Mouse (Mus musculus) macrophage (primary cell): ENCODE measurements at regions not wholly inside any gene's neighbourhood (a gene's known extent, or its start where the extent isn't known, plus 50 kb on each side); places are given as distances from the start of the nearest gene placed in this dataset.

Experiments
- H3K27ac ChIP-seq: fragments of 350-480 bp; formaldehyde crosslinking; 2 replicates; pipeline ENCODE4 v1.9.0; 2021
- H3K36me3 ChIP-seq: fragments of 350-480 bp; formaldehyde crosslinking; 2 replicates; pipeline ENCODE4 v1.9.0; 2021; ENCODE audit errors: inconsistent target
- H3K4me3 ChIP-seq: fragments of 350-480 bp; formaldehyde crosslinking; 2 replicates; pipeline ENCODE4 v1.9.0; 2021; ENCODE audit errors: inconsistent target
- H3K79me2 ChIP-seq: fragments of 350-480 bp; formaldehyde crosslinking; 2 replicates; pipeline ENCODE4 v1.9.0; 2021; ENCODE audit errors: inconsistent target
- WGBS: methylation state at CpG from one replicate; pipeline ENCODE4 v1.1.7; 2026; ENCODE audit warnings: inconsistent platforms; ENCODE audit not compliant: missing documents; 5-methylcytosine and 5-hydroxymethylcytosine counted together

DNA sequence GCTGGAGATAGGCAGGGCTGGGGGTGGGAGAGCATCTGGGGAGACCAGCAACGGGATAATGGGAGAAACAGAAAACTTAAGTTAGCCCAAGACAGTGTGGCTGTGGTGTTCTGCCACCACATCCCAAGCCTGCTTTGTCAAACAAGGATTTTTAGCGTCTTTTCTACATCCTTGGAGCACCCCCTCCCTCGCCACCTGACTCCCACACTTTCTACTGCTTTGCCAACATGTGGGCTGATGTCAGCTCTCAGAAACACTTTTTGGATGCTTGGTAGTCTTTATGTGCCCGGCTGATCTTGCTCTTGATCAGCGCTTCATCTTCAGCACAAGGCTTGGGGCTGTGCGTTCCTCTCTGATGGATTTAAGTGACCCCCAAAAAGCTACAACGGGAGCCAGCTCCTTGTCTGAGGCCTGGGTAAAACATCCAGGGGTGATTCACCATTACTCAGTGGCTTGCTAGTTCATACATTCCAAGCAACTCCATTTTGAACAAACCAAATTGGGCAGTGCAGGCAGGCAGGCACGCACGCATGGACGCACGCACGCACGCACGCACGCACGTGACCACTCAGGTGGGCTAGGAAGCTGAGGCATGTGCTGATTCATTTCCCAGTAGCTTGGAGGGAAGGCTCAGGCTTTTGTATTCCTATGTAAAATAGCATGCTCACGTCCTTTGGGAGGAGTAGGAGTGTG, 260.6 kb upstream of the Gm10131 start:
- no peaks in the 10 kb centered on the region for H3K79me2 ChIP-seq
- 89% methylated on average over 17 of the region's 17 CpGs for whole genome bisulfite sequencing
- no peak overlapping the region for H3K4me3 ChIP-seq
- H3K36me3 ChIP-seq = no peaks in the 10 kb centered on the region
- no peak overlapping the region for H3K27ac ChIP-seq

DNA sequence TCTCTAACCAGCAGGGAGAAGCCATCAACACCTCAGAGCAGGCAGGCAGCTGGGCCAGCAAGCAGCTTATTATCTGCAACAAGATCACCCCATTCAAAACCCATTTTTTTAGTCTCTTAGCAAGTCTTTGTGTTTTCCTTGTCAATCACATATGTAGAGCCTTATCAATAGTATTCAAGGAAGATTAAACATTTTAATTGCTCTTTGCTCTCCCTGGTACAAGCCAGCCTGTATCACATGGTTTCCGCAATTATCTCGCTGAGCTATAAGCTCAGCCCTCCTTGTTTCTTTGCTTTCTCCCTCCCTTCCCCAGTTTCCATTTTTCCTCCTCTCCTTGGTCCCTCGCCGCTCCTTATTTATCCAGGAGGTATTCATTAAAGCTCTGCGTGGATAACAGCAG, 259.9 kb upstream of the Gm10131 start:
- Histone ChIP-seq H3K4me3 (no peak overlapping the region), H3K79me2 (no peaks in the 10 kb centered on the region), H3K27ac (no peak overlapping the region), H3K36me3 (no peaks in the 10 kb centered on the region)
- 90% methylated on average over 5 of the region's 5 CpGs for WGBS

DNA sequence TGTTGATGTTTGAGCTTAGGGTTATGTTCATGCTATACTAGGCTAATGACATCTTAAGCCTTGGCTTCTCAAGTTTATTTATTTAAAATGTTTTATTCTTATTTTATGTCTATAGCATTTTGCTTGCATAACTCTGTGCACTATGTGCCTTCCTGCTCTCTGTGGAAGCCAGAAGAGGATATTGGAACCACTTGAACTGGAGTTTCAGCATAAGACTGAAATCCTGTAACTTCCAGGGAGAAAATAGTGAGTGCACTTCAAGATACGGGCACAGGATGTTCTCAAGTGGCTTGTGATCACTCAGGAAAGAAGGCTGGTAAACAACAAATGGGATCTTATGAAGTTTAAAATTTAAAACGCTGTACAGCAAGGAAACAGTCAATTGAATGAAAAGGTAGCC, 257.0 kb upstream of the Gm10131 start:
- Histone ChIP-seq H3K27ac (no peak overlapping the region), H3K4me3 (no peak overlapping the region), H3K79me2 (no peaks in the 10 kb centered on the region), H3K36me3 (no peaks in the 10 kb centered on the region)
- 66% methylated on average over 2 of the region's 2 CpGs for WGBS

DNA sequence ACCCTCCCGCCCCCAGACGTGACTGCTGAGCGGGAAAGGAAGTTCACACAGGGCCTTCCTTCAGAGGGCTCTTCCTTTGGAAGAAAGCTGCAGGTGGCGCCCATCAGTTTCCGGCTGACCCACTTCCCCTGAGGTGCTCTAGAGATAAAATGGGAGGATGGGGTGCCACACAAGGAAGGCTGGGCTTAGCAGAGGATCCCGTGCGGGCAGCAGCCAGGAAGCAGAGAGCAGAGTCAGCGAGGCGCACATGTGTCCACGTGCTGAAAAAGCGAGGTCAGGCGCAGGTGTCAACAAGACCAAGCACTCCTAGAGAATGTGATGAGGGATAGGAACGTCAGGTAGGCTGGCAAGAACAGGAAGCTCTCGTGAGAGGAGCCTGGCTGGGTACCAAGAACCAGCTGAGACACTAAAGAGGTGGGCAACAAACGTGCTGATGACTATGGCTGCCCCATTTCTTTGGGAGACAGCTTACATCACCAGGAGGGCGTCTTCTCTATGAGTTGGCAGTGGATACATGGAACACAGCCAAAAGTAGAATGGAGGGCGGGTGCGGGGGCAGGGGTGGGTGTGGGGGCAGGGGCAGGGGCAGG, 253.0 kb upstream of the Gm10131 start:
- 69% methylated on average over 17 of the region's 18 CpGs for WGBS
- Histone ChIP-seq H3K27ac (no peak overlapping the region), H3K36me3 (no peaks in the 10 kb centered on the region), H3K79me2 (no peaks in the 10 kb centered on the region), H3K4me3 (no peak overlapping the region)

DNA sequence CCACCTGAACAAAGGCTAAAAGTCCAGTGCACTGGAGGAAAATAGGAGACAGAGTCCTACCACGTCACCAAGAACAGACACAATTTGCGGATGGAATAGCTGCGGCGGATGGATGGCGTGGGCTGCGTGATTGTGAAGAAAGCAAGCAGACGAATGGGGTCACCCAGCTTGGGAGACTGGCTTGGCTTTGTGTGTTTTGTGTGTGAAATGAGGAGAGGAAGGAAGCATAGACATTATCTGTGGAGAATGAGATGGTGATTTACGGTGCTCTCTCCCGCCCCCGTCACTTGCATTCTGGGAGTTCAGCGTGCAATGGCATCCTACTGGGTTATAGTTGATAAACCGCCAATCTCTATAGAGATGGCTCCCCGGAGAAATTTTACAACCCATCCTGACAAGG, 252.1 kb upstream of the Gm10131 start:
- Histone ChIP-seq H3K36me3 (no peaks in the 10 kb centered on the region), H3K27ac (no peak overlapping the region), H3K79me2 (no peaks in the 10 kb centered on the region), H3K4me3 (no peak overlapping the region)
- 94% methylated on average over 13 of the region's 13 CpGs for WGBS

DNA sequence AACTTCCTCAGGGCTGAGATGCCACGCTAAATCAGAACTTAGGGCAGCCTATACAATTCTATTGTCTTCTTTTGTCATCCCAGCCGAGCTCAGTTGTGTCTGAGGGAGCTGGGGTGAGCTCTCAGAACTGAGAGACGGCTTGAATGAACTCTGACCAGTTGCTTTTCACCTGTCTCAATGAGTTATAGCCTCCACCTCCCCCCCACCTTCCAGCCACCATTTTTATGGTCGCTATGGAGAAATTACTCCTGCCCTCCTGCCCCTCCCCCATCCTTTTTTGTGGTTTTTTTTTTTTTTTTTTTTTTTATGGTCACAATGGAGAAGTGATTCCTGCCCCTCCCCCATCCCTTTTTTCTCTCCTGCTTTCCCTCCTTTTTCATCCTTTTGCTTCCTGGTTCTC, 251.6 kb upstream of the Gm10131 start:
- no peaks in the 10 kb centered on the region for H3K79me2 ChIP-seq
- 64% methylated on average over 4 of the region's 4 CpGs for WGBS
- no peak overlapping the region for H3K27ac ChIP-seq
- H3K4me3 ChIP-seq = no peak overlapping the region
- H3K36me3 ChIP-seq = no peaks in the 10 kb centered on the region

DNA sequence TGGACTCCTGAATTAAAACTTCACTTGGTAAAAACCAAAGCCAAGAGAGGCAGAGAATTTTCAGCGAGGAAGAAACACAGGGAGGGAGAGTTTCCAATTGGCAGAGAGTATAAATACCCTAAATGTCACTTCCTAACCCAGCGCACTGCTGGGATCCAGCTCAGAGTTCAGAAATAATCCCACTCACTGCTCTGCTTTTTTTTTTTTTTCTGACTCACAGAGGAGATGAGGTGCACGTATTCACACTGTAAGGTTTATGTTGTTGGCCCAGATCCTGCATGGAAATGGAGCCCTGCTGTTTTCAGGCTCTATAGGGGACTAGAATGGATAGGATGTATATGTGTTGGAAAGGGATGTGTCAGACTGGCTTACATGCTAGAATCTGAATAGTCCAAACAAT, 249.8 kb upstream of the Gm10131 start:
- WGBS = 92% methylated on average over 3 of the region's 3 CpGs
- Histone ChIP-seq H3K36me3 (no peaks in the 10 kb centered on the region), H3K4me3 (no peak overlapping the region), H3K27ac (no peak overlapping the region), H3K79me2 (no peaks in the 10 kb centered on the region)

DNA sequence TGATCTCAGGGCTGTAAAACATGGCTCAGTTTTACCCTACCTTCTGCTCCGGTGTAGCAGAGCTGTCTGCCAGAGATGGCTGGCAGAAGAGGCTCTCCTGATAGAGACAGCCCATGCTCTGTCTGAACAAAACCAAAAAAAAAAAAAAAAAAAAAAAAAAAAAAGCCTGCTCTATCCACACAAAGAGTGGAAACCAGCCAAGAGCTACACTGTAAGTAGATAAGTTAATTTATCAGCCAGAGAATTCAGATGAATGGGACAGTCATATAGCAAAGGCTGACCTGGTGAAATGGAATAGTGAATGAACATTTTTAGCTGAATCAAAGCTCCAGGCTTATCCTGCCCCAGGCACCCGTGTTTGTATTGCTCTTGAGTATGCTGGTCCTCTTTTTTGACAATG, 248.2 kb upstream of the Gm10131 start:
- no peaks in the 10 kb centered on the region for H3K79me2 ChIP-seq
- 72% methylated on average over 2 of the region's 2 CpGs for WGBS
- H3K36me3 ChIP-seq = no peaks in the 10 kb centered on the region
- H3K27ac ChIP-seq = no peak overlapping the region
- no peak overlapping the region for H3K4me3 ChIP-seq

DNA sequence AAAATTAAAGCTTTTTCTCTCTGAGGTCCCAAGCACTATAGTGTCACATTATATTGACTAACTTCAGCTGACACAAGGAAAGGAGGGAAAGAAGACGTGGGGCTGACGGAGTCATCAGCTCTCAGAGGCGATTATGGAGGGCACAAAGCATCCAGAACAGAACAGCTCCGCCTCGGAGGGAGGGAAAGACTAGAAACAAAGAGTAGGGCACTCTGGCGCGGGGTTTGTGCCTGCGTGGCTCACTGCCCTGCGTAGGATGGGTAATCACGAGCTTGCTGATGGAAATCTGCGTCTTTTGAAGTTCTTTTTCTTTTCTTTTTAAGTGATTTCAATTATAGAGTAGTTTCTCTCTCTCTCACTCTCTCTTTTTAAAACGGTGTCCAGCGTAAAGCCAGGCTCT, 243.5 kb upstream of the Gm10131 start:
- Histone ChIP-seq H3K79me2 (no peaks in the 10 kb centered on the region), H3K36me3 (no peaks in the 10 kb centered on the region), H3K4me3 (no peak overlapping the region), H3K27ac (no peak overlapping the region)
- 91% methylated on average over 13 of the region's 13 CpGs for WGBS

DNA sequence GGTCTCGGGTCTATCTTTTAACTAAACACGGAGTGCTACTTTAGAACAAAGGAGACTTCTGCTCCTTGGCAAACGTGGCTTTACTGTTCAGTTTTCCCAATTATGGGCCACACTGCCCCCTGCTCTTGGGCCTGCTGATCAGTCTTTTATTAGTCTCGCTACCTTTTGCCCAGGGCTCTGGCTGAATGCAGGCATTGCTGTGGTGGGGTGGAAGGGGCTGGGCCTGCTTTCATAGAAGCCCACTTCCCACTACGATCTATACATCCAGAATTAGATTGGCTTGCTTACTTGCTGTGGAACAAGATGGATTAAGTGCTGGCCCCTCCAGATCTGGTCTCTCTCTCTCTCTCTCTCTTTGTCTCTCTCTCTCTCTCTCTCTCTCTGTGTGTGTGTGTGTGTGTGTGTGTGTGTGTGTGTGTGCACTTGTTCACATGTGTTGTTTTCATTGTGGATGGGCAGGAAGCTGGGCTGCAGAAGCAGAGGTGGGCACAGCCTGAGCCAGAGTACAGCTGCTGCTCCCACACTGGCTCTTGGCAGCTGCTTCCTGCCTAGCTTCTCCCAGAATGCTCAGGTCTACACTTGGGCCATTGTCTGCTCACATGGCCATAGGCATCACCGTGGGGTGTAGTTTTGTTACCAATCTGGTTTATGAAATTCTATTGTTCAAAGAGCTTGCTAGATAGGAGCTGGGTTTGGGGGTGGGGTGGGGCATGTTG, 241.8 kb upstream of the Gm10131 start:
- no peak overlapping the region for H3K4me3 ChIP-seq
- no peaks in the 10 kb centered on the region for H3K79me2 ChIP-seq
- no peaks in the 10 kb centered on the region for H3K36me3 ChIP-seq
- WGBS = 76% methylated on average over 6 of the region's 6 CpGs
- H3K27ac ChIP-seq = no peak overlapping the region

DNA sequence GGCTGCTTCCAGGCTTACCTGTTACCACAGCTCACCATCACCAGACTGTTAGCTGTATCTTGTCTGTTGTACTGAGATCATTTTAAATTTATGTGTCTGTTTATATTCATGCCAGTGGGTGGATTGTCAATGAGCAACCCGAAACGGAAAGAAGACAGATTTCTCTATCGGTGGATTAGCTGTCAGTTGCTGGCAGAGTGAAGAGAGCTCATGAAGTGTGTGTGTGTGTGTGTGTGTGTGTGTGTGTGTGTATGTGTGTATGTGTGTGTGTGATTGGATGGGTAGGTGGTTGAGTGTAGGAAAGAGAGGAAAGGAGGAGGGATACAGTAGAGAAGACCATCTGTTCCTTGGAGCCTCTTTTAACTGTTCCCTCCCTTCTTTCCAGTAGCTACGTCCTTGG, 223.3 kb upstream of the Gm10131 start:
- H3K4me3 ChIP-seq = no peak overlapping the region
- H3K36me3 ChIP-seq = no peaks in the 10 kb centered on the region
- H3K79me2 ChIP-seq = no peaks in the 10 kb centered on the region
- no peak overlapping the region for H3K27ac ChIP-seq
- 96% methylated on average over 4 of the region's 4 CpGs for WGBS

DNA sequence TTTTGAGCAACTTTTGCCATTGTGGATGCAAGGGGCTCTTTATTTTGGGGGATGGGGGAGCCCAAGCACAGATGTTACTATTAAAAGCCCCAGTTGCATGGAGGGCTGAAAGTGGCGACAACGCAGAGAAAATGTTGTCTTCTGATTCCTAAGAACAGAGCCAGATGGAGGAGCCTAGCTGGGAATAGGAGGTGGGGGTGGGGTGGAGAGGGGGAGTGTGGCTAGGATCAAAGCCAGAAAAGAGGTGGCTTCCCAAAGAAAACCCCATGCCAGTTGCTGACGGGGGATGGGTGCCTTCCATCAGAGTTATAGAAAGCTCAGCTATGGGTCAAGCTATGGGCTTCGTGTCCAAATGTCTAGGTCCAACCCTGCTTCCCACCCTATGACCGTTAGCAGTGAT, 220.1 kb upstream of the Gm10131 start:
- no peaks in the 10 kb centered on the region for H3K36me3 ChIP-seq

DNA sequence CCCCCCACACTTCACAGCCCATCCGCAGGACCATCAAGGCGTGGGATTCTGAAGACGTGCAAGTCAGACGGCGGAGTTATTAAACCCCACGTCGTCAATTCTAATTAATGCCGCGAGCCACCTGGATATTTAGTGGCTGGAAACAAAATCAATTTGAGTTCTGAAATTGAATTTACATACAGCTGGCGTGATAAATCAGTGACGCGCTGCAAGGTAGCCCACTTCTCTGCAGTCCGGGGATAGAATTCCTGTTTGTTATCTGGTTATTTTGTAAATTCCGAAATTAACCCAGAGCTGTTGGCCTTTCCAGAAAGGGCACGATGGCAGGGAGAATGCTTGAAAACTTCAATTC, 215.1 kb upstream of the Gm10131 start:
- no peaks in the 10 kb centered on the region for H3K79me2 ChIP-seq
- H3K36me3 ChIP-seq = no peaks in the 10 kb centered on the region
- no peak overlapping the region for H3K4me3 ChIP-seq
- H3K27ac ChIP-seq = no peak overlapping the region
- WGBS = 46% methylated on average over 15 of the region's 15 CpGs

More for the DNA sequence above, 220.1 kb upstream of the Gm10131 start:
- H3K79me2 ChIP-seq = no peaks in the 10 kb centered on the region
- 95% methylated on average over 5 of the region's 5 CpGs for WGBS
- H3K27ac ChIP-seq = no peak overlapping the region
- no peak overlapping the region for H3K4me3 ChIP-seq

DNA sequence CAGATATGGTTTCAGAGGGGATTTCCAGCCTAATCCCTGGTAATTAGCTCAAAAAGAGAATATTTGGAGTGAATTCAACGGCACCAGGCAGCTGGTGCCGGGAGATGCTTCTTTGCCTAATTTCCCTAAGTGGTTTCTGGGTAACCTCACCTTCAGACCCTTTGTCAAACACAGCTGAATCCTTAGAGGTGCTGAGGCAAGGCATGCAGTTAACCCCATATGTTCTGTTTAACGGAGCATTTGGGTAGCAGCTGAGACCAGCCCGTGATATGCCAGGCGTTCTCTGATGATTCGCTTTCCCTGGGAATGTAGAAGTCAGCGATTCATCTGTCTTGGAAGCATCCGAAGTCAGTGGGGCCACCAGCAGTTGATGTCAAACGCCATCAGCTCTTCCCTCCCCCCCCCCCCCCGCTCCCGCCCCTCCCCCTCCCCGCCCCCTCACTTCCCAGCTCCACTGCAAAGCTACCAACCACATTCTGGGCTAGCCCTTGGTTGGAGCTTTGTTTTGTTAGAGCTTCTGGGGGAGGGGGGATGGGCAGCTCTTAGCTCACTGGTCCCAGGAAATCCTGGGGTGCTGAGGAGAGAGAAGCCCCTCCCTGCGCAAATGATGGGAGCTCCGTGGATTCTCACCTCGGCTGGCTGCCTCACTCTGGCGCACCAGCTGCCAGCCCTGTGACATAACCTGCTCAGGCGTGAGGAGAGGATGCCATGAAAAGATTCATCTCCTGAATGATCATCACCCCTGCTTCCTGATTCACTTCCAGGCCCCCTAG, 214.5 kb upstream of the Gm10131 start:
- Histone ChIP-seq H3K4me3 (no peak overlapping the region), H3K36me3 (no peaks in the 10 kb centered on the region), H3K79me2 (no peaks in the 10 kb centered on the region), H3K27ac (no peak overlapping the region)
- 29% methylated on average over 13 of the region's 17 CpGs for WGBS

DNA sequence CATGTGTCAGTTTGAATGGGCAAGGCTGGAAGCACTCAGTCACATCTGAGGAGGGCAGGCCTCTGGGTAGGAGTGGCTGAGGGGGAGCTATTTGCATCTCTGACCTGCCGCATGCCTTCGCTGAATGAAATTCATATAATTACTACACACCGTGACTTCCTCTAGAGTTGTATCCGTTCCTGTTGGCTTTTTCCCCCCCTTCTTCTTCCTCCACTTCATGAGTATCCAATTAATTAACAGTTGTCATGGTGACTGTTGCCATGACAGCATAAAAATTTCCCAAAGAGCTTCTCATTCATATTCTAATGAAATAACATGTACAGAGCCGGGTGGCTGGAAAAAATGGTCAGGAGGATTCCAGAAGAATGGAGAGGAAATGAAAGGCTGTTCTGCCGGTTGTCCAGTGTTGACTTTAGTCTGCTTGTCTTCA, 208.6 kb upstream of the Gm10131 start:
- H3K36me3 ChIP-seq = no peaks in the 10 kb centered on the region
- H3K27ac ChIP-seq = no peak overlapping the region
- H3K79me2 ChIP-seq = no peaks in the 10 kb centered on the region
- no peak overlapping the region for H3K4me3 ChIP-seq
- 68% methylated on average over 6 of the region's 6 CpGs for WGBS
